Mouse (Mus musculus) heart, embryonic 10.5 days (tissue): Measurements from ENCODE around the gene Tmem200b. TPM values are rescaled to one million over a fixed set of nuclear protein-coding genes. Genes with fewer than 3 reads are reported as not detected.
A peak's percentile ranks its signal among the peaks of the same experiment; 100 is the strongest.

Experiments used
- DNase-seq: peaks from one replicate; pipeline ENCODE4 v3.0.0-alpha.2; 2017; ENCODE audit warnings: low spot score
- H3K27ac ChIP-seq: fragments of 300-500 bp; sonication (generic); 2 replicates; pipeline ENCODE4 v1.5.1; 2016; ENCODE audit warnings: mild to moderate bottlenecking
- H3K27me3 ChIP-seq: fragments of 300-500 bp; sonication (generic); 2 replicates; pipeline ENCODE4 v1.6.1; 2016; ENCODE audit warnings: mild to moderate bottlenecking; ENCODE audit not compliant: poor library complexity, insufficient read depth, severe bottlenecking
- H3K36me3 ChIP-seq: fragments of 300-500 bp; sonication (generic); 2 replicates; pipeline ENCODE4 v1.6.1; 2016; ENCODE audit warnings: mild to moderate bottlenecking, moderate library complexity
- H3K4me1 ChIP-seq: fragments of 300-500 bp; sonication (generic); 2 replicates; pipeline ENCODE4 v1.6.1; 2016; ENCODE audit warnings: mild to moderate bottlenecking
- H3K4me3 ChIP-seq: fragments of 300-500 bp; sonication (generic); 2 replicates; pipeline ENCODE4 v1.5.1; 2016; ENCODE audit warnings: mild to moderate bottlenecking, moderate library complexity
- H3K9me3 ChIP-seq: fragments of 300-500 bp; sonication (generic); 2 replicates; pipeline ENCODE4 v1.6.1; 2016; ENCODE audit warnings: mild to moderate bottlenecking, moderate library complexity
- WGBS: fragments of 180-500 bp; shearing (Covaris S2); methylation state at CpG from one replicate; pipeline ENCODE4 v1.1.7; 2016; 5-methylcytosine and 5-hydroxymethylcytosine counted together
- polyA plus RNA-seq: library from polyadenylated mRNA; unstranded; fragments of >200 nt; fragmentation: Nextera tagmentation; extraction: Ambion mirVana; gene quantifications from 2 replicates; pipeline ENCODE4 v1.2.1, GENCODE M21; 2016

Tmem200b gene
- polyA plus RNA-seq, 1 experiment from 2014 or later = 3.5 TPM

DNA sequence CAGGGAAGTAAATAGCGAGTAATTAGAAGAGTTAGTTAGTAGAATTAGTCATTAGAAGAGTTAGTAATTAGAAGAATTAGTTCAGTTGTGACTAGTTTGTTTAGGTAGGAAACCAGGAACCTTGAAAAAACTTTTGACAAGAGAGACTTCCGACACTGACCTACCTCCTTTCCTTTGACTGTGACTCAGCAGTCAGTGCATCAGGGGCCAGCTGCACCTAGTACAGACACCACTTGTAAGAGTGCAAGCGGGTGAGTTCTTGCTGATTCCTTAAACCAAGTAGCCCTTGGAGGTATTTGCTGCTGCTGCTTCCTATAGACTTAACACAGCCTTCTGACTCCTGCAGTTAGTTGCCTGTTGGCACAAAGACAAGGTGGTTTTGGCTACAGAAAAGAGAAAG, 30.9 kb upstream of the Tmem200b start:
- Histone ChIP-seq H3K9me3 (no peaks in the 10 kb centered on the region), H3K27ac (no peak overlapping the region), H3K4me1 (0 out of 2 replicates have a peak, but pooled peaks cover 3% of the 10 kb centered on the region), H3K36me3 (peaks cover 65% of the 10 kb centered on the region), H3K4me3 (no peak overlapping the region), H3K27me3 (no peaks in the 10 kb centered on the region)
- no peak for DNase-seq
- 85% methylated on average over 3 of the region's 3 CpGs for WGBS

DNA sequence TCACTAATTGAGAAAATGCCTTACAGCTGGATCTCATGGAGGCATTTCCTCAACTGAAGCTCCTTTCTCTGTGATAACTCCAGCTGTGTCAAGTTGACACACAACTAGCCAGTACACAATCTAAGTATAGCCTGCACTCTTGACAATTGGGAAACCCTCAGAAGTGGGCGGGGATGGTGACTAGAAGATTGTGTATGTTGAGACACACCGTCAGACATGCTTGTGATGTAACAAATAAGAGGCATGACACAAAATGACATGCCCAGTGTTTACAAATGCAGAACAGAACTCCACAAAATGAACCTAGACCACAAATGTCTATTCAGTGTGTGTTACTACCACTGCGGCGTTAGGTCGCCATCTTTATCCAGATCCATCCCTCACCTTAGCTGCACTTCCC, 24.5 kb upstream of the Tmem200b start:
- Histone ChIP-seq H3K9me3 (no peaks in the 10 kb centered on the region), H3K36me3 (peaks cover 83% of the 10 kb centered on the region), H3K27me3 (no peaks in the 10 kb centered on the region), H3K4me3 (no peak overlapping the region), H3K4me1 (no peaks in the 10 kb centered on the region), H3K27ac (no peak overlapping the region)
- WGBS = 93% methylated on average over 5 of the region's 5 CpGs
- no peak for DNase-seq

DNA sequence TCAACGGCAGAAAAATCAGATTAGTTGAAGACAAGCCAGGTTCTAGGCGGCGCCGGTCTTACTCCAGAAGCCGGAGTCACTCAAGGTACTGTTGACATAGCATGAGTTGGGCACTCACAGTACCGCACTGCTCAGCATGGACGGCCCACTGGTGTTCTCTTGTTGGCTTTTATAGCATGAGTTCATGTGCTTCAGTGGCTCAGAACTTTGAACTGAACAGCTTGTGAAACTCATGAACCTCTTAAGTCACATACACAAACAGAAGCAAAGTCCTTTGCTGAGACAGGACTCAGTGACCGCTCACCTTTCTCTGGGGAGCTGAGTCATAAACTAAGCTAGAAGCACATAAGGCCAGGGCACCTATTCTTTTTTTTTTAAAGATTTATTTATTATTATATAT, 23.8 kb upstream of the Tmem200b start:
- DNase-seq = no peak
- Histone ChIP-seq H3K4me3 (no peak overlapping the region), H3K9me3 (no peaks in the 10 kb centered on the region), H3K36me3 (peaks cover 83% of the 10 kb centered on the region), H3K27me3 (no peaks in the 10 kb centered on the region), H3K4me1 (no peaks in the 10 kb centered on the region), H3K27ac (no peak overlapping the region)
- 96% methylated on average over 8 of the region's 8 CpGs for WGBS

DNA sequence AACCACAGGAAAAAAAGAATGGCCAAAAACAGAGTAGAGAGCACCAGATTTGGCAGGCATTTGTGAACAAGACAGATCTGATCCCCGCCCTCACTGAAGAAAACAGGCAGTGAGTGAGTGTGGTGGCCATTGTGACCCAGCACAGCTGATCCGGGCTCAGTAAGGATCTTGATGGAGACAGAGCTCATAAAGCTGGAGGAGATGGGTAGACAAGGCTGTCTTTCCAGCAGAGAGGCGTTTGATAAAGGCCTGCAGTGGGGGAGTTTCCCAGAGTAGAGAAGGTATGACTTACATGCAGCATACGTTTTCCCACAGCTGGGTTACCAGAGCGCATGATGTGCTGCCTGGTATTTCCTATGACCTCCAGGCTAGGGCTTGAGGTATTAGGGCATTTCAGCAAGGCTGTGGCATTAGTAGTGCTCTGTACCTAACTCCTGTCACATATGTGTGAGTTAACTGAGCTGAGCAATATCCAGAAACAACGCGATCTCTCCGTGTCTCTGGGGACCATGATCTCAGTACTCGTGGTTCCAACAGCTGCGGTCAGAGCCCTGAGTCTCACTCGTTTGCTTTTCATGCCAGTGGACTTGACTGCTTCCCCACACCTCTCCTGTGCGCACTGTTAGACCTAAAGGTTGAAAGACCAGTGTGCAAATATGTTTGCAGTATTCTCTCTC, 22.9 kb upstream of the Tmem200b start:
- Histone ChIP-seq H3K36me3 (peaks cover 74% of the 10 kb centered on the region), H3K27me3 (no peaks in the 10 kb centered on the region)
- WGBS = 91% methylated on average over 12 of the region's 12 CpGs

DNA sequence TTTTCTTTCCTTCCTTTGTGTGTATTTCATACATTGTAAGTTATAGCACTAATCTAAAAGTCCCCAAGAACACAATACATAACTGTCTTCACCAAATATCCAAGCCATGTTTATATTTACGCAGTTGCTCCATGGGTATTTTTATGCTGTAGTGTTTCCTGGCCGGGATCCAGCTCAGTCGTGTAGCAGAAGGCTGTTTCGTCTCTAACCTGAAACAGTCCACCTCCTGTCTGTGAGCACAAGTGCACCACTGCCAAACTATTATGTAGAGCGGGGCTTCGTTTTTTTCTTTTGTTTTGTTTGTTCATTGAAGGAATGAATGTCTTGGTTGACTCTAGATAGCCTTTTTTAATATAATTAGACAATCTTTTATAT, 22.4 kb upstream of the Tmem200b start:
- no peak for DNase-seq
- Histone ChIP-seq H3K27me3 (no peaks in the 10 kb centered on the region), H3K36me3 (peaks cover 72% of the 10 kb centered on the region), H3K4me3 (no peak overlapping the region), H3K4me1 (no peaks in the 10 kb centered on the region), H3K9me3 (no peaks in the 10 kb centered on the region), H3K27ac (no peak overlapping the region)
- 91% methylated on average over 6 of the region's 6 CpGs for WGBS

More for the DNA sequence above, 22.9 kb upstream of the Tmem200b start:
- H3K4me1 ChIP-seq = no peaks in the 10 kb centered on the region
- H3K4me3 ChIP-seq = no peak overlapping the region
- DNase-seq = no peak
- no peak overlapping the region for H3K27ac ChIP-seq
- H3K9me3 ChIP-seq = no peaks in the 10 kb centered on the region

DNA sequence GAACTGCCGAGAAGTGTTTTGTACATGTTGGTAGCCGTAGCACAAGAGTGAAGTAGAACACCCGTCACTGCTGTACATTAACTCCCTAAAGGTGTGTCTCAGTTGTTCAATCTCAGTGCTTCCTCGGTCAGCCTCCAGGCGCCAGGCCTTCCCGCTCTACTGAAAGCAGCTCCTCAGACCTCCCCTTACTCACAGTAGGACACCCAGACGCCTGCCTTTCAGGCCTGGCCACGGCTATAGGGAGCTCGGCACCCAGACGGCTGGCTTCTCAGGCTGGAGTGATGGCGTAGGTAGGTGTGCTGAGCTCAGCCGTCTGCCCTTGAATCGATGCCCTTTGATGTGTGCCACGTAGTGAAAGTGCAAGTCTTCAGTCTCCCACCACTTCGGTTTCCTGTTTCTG, 20.5 kb upstream of the Tmem200b start:
- Histone ChIP-seq H3K9me3 (no peaks in the 10 kb centered on the region), H3K27ac (no peak overlapping the region), H3K4me3 (no peak overlapping the region), H3K27me3 (no peaks in the 10 kb centered on the region), H3K36me3 (peaks cover 79% of the 10 kb centered on the region), H3K4me1 (no peaks in the 10 kb centered on the region)
- WGBS = 90% methylated on average over 15 of the region's 15 CpGs
- no peak for DNase-seq

DNA sequence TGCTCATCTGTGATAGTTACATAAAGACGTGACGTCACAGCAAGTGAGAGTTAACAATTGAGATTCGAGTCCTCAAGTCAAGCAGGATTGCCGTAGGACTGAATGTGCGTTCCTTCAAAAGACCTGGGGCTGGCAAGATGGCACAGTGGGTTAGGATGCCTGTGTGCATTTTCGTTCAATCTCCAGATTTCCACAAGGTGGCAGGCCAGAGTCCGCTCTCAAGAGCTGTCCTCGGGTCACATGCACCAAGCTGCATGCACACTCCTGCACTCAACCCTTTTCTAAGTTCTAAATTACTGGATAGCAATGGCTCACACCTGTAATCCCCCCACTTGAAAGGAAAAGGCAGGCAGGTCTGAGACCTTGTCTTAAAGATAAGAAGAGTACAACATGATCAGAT, 17.1 kb upstream of the Tmem200b start:
- peaks cover 58% of the 10 kb centered on the region for H3K36me3 ChIP-seq
- no peak for DNase-seq
- H3K27ac ChIP-seq = no peak overlapping the region
- no peaks in the 10 kb centered on the region for H3K27me3 ChIP-seq
- no peaks in the 10 kb centered on the region for H3K4me1 ChIP-seq
- no peak overlapping the region for H3K4me3 ChIP-seq
- 60% methylated on average over 8 of the region's 8 CpGs for WGBS
- H3K9me3 ChIP-seq = no peaks in the 10 kb centered on the region

DNA sequence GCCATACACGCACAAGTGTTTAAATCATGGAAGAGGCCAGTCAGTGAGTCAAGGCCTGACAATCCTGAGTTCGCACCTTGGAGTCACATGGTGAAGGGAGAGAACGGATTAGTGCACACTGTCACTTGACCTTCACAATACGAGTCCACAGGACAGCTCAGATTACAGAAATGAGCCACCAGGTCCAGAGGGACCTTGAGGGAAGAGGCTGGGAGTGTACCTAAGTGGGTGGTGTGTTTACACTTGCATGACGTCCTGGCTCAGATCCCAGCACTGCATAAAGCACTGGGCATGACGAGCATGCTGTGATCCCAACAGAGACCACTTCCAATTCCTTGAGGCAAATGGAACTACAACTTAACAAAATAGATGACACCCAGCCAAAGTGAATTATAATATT, 15.1 kb upstream of the Tmem200b start:
- peaks cover 39% of the 10 kb centered on the region for H3K36me3 ChIP-seq
- no peak for DNase-seq
- no peak overlapping the region for H3K27ac ChIP-seq
- no peaks in the 10 kb centered on the region for H3K27me3 ChIP-seq
- peaks cover 18% of the 10 kb centered on the region for H3K4me1 ChIP-seq
- WGBS = 69% methylated on average over 6 of the region's 6 CpGs
- H3K9me3 ChIP-seq = no peaks in the 10 kb centered on the region
- no peak overlapping the region for H3K4me3 ChIP-seq

DNA sequence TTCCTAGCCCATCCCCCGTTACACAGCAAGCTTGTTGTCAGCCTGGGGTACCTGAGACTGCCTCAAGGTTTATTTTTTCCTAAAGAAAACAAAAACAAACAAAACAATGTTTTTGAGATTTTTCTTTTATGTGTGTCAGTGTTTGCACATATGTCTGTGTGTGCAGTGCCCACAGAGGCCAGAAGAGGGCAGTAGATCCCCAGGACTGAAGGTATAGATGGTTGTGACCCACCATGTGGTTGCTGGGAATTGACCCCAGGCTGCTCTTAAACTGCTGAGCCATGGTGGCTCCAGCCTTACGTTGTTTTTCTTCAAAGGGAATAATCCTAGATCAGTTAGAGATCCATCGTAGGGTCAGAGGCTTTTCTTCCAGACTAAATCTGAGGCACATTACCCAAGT, 13.7 kb upstream of the Tmem200b start:
- H3K36me3 ChIP-seq = peaks cover 25% of the 10 kb centered on the region
- peaks cover 13% of the 10 kb centered on the region for H3K27me3 ChIP-seq
- H3K27ac ChIP-seq = no peak overlapping the region
- H3K4me1 ChIP-seq = peaks cover 21% of the 10 kb centered on the region
- H3K9me3 ChIP-seq = no peaks in the 10 kb centered on the region
- 93% methylated on average over 3 of the region's 3 CpGs for WGBS
- H3K4me3 ChIP-seq = no peak overlapping the region
- no peak for DNase-seq

DNA sequence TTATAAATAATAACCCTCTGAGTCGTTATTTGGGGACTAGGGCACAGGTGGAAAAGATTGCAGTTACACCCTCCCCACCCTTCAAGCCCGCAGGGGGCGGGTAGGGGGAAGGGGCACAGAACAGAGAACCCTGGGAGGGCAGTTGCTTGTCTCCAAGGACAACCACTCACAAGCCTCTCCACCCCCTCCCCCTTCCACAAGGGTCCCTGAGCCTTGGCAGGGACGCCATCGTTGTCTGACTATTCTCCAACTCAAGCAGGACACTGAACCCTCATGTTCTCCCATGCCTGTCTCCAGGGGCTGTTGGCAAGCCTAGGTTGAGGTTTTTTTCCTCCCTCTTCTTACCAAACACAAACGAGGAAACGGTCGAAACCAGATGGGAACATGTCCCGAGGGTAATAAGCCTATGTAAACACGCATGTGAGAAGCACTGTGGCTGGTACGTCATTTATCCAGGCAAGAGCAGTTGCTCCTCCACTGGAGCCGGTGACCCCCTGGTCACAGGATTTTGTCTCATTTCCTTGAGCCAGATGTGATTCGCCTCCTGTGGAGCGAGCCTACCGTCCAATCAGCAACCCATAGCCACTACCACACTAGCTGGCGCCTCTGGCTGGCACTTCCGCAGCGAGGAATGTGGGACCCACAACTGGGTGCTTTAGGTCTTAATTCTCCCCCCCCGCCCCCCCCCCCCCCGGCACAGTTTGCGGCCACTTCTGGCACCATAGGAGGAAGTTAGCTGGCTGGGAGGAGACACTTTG, 11.2 kb upstream of the Tmem200b start:
- peak overlapping the region; percentile 13; the same call in 1 of the 2 replicates for H3K27ac ChIP-seq
- WGBS = 11% methylated on average over 18 of the region's 21 CpGs

DNA sequence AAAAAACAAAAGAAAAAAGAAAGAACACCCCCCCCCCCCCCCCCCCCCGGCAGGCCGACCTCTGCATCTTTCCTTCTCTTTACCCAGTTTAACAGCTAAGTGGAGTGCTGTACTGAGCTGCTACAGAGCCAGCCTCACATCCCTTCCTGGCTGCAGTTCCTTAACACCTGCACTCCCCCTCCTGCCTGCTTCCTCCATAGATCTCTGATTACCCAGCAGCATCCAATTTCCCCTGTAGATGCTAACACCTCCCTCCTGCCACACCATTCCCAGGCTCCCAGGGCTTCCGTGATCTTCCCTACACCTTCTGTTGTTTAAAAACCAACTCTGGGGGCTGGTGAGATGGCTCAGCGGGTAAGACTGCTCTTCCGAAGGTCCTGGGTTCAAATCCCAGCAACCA, 10.1 kb upstream of the Tmem200b start:
- no peaks in the 10 kb centered on the region for H3K9me3 ChIP-seq
- 24% methylated on average over 5 of the region's 5 CpGs for WGBS
- H3K36me3 ChIP-seq = no peaks in the 10 kb centered on the region
- H3K27ac ChIP-seq = no peak overlapping the region
- H3K4me3 ChIP-seq = no peak overlapping the region
- DNase-seq = no peak
- H3K4me1 ChIP-seq = peaks cover 45% of the 10 kb centered on the region
- peaks cover 41% of the 10 kb centered on the region for H3K27me3 ChIP-seq

More for the DNA sequence above, 11.2 kb upstream of the Tmem200b start:
- peaks cover 34% of the 10 kb centered on the region for H3K4me1 ChIP-seq
- H3K27me3 ChIP-seq = peaks cover 32% of the 10 kb centered on the region
- H3K4me3 ChIP-seq = peak overlapping the region; percentile 45
- no peaks in the 10 kb centered on the region for H3K9me3 ChIP-seq
- H3K36me3 ChIP-seq = peaks cover 10% of the 10 kb centered on the region
- DNase-seq = no peak

DNA sequence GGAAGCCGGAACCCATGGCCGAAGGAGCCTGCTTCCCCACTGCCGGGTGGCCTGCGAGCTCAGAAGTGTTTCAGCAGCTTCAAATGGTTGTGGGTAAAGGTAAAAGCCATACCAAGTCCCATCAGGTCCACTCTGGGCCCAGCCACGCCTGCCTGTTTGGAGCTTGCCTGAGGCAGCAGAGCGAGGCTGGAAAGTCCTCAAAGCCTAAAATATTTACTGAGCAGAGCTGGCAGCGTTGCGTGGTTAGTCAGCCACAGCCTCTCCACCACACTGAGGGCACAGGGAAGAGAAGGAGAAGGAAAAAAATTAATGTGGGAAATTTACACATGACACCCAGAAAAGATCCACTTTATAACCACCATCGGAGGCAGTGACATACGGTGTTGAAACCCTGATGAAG, 8.0 kb upstream of the Tmem200b start:
- Histone ChIP-seq H3K27ac (no peak overlapping the region), H3K4me3 (no peak overlapping the region), H3K27me3 (peaks cover 50% of the 10 kb centered on the region), H3K9me3 (no peaks in the 10 kb centered on the region), H3K4me1 (peaks cover 62% of the 10 kb centered on the region), H3K36me3 (no peaks in the 10 kb centered on the region)
- no peak for DNase-seq
- WGBS = 56% methylated on average over 10 of the region's 10 CpGs

DNA sequence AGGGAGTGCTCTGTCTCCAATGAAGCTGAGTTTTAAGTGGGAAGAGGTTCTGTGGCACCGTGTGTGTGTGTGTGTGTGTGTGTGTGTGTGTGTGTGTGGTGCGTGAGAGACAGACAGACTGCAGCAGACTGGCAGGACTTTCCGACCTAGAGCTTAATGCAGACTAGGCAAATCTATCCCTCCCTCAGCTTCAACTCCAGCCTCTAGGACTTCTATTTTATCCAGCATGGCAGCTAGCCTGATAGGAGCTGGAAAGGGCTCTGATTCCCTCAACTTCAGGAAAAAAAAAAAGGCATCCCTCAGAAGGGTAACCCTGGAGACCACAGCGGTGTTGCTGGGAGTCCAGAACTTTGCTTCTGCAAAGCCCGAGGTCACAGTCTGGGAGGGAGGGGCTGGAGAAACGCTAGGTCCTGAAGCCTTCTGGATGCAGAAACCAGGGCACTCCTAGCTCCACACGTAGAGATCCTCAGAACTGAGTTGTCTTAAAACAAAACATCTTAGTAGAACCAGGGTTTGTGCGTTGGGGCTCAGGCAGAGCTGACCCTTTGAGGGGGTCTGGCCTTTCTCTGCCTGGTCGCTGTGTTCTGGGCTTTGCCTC, 7.4 kb upstream of the Tmem200b start:
- no peak for DNase-seq
- Histone ChIP-seq H3K9me3 (no peaks in the 10 kb centered on the region), H3K4me1 (peaks cover 68% of the 10 kb centered on the region), H3K27me3 (peaks cover 51% of the 10 kb centered on the region), H3K36me3 (no peaks in the 10 kb centered on the region), H3K27ac (peak overlapping the region; percentile 29; the same call in 1 of the 2 replicates), H3K4me3 (peak overlapping the region; percentile 22; the same call in 1 of the 2 replicates)
- WGBS = 9% methylated on average over 9 of the region's 9 CpGs
